Mouse (Mus musculus): ENCODE results near the gene Pcolce. TPM values are rescaled to one million over a fixed set of nuclear protein-coding genes. Genes with fewer than 3 reads are reported as not detected.
A peak's percentile ranks its signal among the peaks of the same experiment; 100 is the strongest.

Gene Pcolce
- polyA plus RNA-seq, 1 experiment from 2014 or later, result 157 TPM

GRCm38 (mm10) chr5:137583670-137584169 is 29.9 kb downstream of the Pcolce start:
- peak overlapping the region; percentile 45 for H3K9ac ChIP-seq
- no peaks in the 10 kb centered on the region; the same call in 1 of the 2 replicates for H3K9me3 ChIP-seq
- H3K4me2 ChIP-seq (replicated peaks), result peak overlapping the region; percentile 59
- peak overlapping the region; percentile 41 for H3K4me3 ChIP-seq
- no peaks in the 10 kb centered on the region for H3K36me3 ChIP-seq
- no peak overlapping the region for H3K27ac ChIP-seq
- H3K4me1 ChIP-seq, result peaks cover 9% of the 10 kb centered on the region; the same call in 1 of the 2 replicates
- peak; percentile 35; the same call in 1 of the 2 replicates for ATAC-seq (ENCODE audit: low FRiP score, low read depth)
- 21% methylated on average over 27 of the region's 27 CpGs for WGBS
- H3K27me3 ChIP-seq, result peaks cover 33% of the 10 kb centered on the region

GRCm38 (mm10) chr5:137582702-137583101 is 30.9 kb downstream of the Pcolce start:
- no peak overlapping the region for H3K27ac ChIP-seq
- 29% methylated on average over 8 of the region's 8 CpGs for WGBS
- H3K4me1 ChIP-seq, result peaks cover 9% of the 10 kb centered on the region; the same call in 1 of the 2 replicates
- H3K4me2 ChIP-seq (replicated peaks), result peak overlapping the region; percentile 59; the same call in 1 of the 2 replicates
- ATAC-seq (ENCODE audit: low FRiP score, low read depth), result no peak
- H3K9ac ChIP-seq, result no peak overlapping the region
- peaks cover 33% of the 10 kb centered on the region for H3K27me3 ChIP-seq
- H3K9me3 ChIP-seq, result no peaks in the 10 kb centered on the region; the same call in 1 of the 2 replicates
- H3K4me3 ChIP-seq, result no peak overlapping the region
- no peaks in the 10 kb centered on the region for H3K36me3 ChIP-seq

GRCm38 (mm10) chr5:137580246-137580645 is 33.3 kb downstream of the Pcolce start:
- no peak overlapping the region for H3K4me3 ChIP-seq
- H3K27me3 ChIP-seq, result peaks cover 33% of the 10 kb centered on the region
- H3K36me3 ChIP-seq, result no peaks in the 10 kb centered on the region
- 78% methylated on average over 6 of the region's 6 CpGs for WGBS
- H3K27ac ChIP-seq, result no peak overlapping the region
- ATAC-seq (ENCODE audit: low FRiP score, low read depth), result no peak
- H3K9me3 ChIP-seq, result no peaks in the 10 kb centered on the region
- peaks cover 9% of the 10 kb centered on the region; the same call in 1 of the 2 replicates for H3K4me1 ChIP-seq
- H3K4me2 ChIP-seq (replicated peaks), result no peak overlapping the region
- H3K9ac ChIP-seq, result no peak overlapping the region

- H3K9me3 ChIP-seq, result no peaks in the 10 kb centered on the region
- 6% methylated on average over 27 of the region's 27 CpGs for WGBS
- H3K9ac ChIP-seq, result peak overlapping the region; percentile 51; the same call in 1 of the 2 replicates
- no peak; the same call in 1 of the 2 replicates for ATAC-seq (ENCODE audit: low FRiP score, low read depth)
- peaks cover 22% of the 10 kb centered on the region for H3K27me3 ChIP-seq
- peak overlapping the region; percentile 58 for H3K4me2 ChIP-seq (replicated peaks)
- H3K4me3 ChIP-seq, result peak overlapping the region; percentile 29
- H3K27ac ChIP-seq, result no peak overlapping the region
- H3K36me3 ChIP-seq, result no peaks in the 10 kb centered on the region
- no peaks in the 10 kb centered on the region for H3K4me1 ChIP-seq
These were observed 39.1 kb downstream of the Pcolce start for GRCm38 (mm10) chr5:137574470-137574901.

- H3K9me3 ChIP-seq, result no peaks in the 10 kb centered on the region
- H3K4me3 ChIP-seq, result no peak overlapping the region
- no peak for ATAC-seq (ENCODE audit: low FRiP score, low read depth)
- no peaks in the 10 kb centered on the region for H3K4me1 ChIP-seq
- no peak overlapping the region for H3K4me2 ChIP-seq (replicated peaks)
- WGBS, result 82% methylated on average over 17 of the region's 17 CpGs
- H3K27me3 ChIP-seq, result peaks cover 22% of the 10 kb centered on the region
- no peak overlapping the region for H3K9ac ChIP-seq
- H3K36me3 ChIP-seq, result no peaks in the 10 kb centered on the region
- no peak overlapping the region for H3K27ac ChIP-seq
These were observed 42.6 kb downstream of the Pcolce start for GRCm38 (mm10) chr5:137570691-137571586.

- H3K27ac ChIP-seq, result no peak overlapping the region
- H3K27me3 ChIP-seq, result peaks cover 21% of the 10 kb centered on the region
- WGBS, result 55% methylated on average over 7 of the region's 7 CpGs
- H3K9me3 ChIP-seq, result no peaks in the 10 kb centered on the region
- no peaks in the 10 kb centered on the region for H3K36me3 ChIP-seq
- no peak for ATAC-seq (ENCODE audit: low FRiP score, low read depth)
- H3K9ac ChIP-seq, result no peak overlapping the region
- no peak overlapping the region for H3K4me3 ChIP-seq
- 0 out of 2 replicates have a peak overlapping the region, but pooled peaks have one; percentile 11 for H3K4me2 ChIP-seq (replicated peaks)
- H3K4me1 ChIP-seq, result no peaks in the 10 kb centered on the region
These were observed 43.4 kb downstream of the Pcolce start for GRCm38 (mm10) chr5:137570181-137570580.

- ATAC-seq (ENCODE audit: low FRiP score, low read depth), result peak; percentile 11; the same call in 1 of the 2 replicates
- no peaks in the 10 kb centered on the region for H3K36me3 ChIP-seq
- no peak within 1 kb of the TSS for H3K9ac ChIP-seq
- no peak within 1 kb of the TSS for H3K4me3 ChIP-seq
- H3K4me2 ChIP-seq (replicated peaks), result 0 out of 2 replicates have a peak within 1 kb of the TSS, but pooled peaks have one; percentile 11
- H3K27ac ChIP-seq, result no peak within 1 kb of the TSS
- no peaks in the 10 kb centered on the region for H3K4me1 ChIP-seq
- WGBS, result 31% methylated on average over 9 of the region's 9 CpGs
- H3K27me3 ChIP-seq, result peaks cover 16% of the 10 kb centered on the region
- no peaks in the 10 kb centered on the region for H3K9me3 ChIP-seq
These were observed 43.9 kb downstream of the Pcolce start, which contains the start of gene Tfr2 for GRCm38 (mm10) chr5:137569665-137570064. Tfr2 (plus strand) TSS chr5:137569840.

GRCm38 (mm10) chr5:137569031-137569430 is 44.6 kb downstream of the Pcolce start:
- H3K9ac ChIP-seq, result no peak overlapping the region
- H3K4me3 ChIP-seq, result no peak overlapping the region
- H3K27me3 ChIP-seq, result peaks cover 10% of the 10 kb centered on the region
- H3K36me3 ChIP-seq, result no peaks in the 10 kb centered on the region
- H3K9me3 ChIP-seq, result no peaks in the 10 kb centered on the region
- no peak for ATAC-seq (ENCODE audit: low FRiP score, low read depth)
- no peak overlapping the region for H3K27ac ChIP-seq
- H3K4me2 ChIP-seq (replicated peaks), result no peak overlapping the region
- no peaks in the 10 kb centered on the region for H3K4me1 ChIP-seq
- WGBS, result 65% methylated on average over 12 of the region's 12 CpGs

GRCm38 (mm10) chr5:137568223-137568798 is 45.3 kb downstream of the Pcolce start:
- 85% methylated on average over 8 of the region's 8 CpGs for WGBS
- H3K4me2 ChIP-seq (replicated peaks), result no peak overlapping the region
- no peak for ATAC-seq (ENCODE audit: low FRiP score, low read depth)
- no peaks in the 10 kb centered on the region for H3K4me1 ChIP-seq
- no peaks in the 10 kb centered on the region for H3K36me3 ChIP-seq
- no peaks in the 10 kb centered on the region for H3K9me3 ChIP-seq
- no peak overlapping the region for H3K9ac ChIP-seq
- H3K27me3 ChIP-seq, result peaks cover 3% of the 10 kb centered on the region; the same call in 1 of the 2 replicates
- no peak overlapping the region for H3K4me3 ChIP-seq
- no peak overlapping the region for H3K27ac ChIP-seq

- 89% methylated on average over 5 of the region's 5 CpGs for WGBS
- H3K36me3 ChIP-seq, result no peaks in the 10 kb centered on the region
- H3K9me3 ChIP-seq, result no peaks in the 10 kb centered on the region
These were observed 47.2 kb downstream of the Pcolce start for GRCm38 (mm10) chr5:137566416-137566815.

GRCm38 (mm10) chr5:137565744-137566143 is 47.8 kb downstream of the Pcolce start:
- Histone ChIP-seq H3K9ac (no peak overlapping the region), H3K27ac (no peak overlapping the region), H3K9me3 (no peaks in the 10 kb centered on the region), H3K27me3 (no peaks in the 10 kb centered on the region), H3K4me2 (replicated peaks) (no peak overlapping the region), H3K4me3 (no peak overlapping the region), H3K36me3 (no peaks in the 10 kb centered on the region), H3K4me1 (no peaks in the 10 kb centered on the region)
- no peak for ATAC-seq (ENCODE audit: low FRiP score, low read depth)
- 65% methylated on average over 6 of the region's 6 CpGs for WGBS

More at GRCm38 (mm10) chr5:137566416-137566815, 47.2 kb downstream of the Pcolce start:
- no peak overlapping the region for H3K9ac ChIP-seq
- no peak overlapping the region for H3K27ac ChIP-seq
- H3K4me1 ChIP-seq, result no peaks in the 10 kb centered on the region
- ATAC-seq (ENCODE audit: low FRiP score, low read depth), result no peak
- no peak overlapping the region for H3K4me2 ChIP-seq (replicated peaks)
- H3K27me3 ChIP-seq, result no peaks in the 10 kb centered on the region
- H3K4me3 ChIP-seq, result no peak overlapping the region

- Histone ChIP-seq H3K36me3 (no peaks in the 10 kb centered on the region), H3K4me3 (no peak overlapping the region), H3K4me2 (replicated peaks) (no peak overlapping the region), H3K4me1 (no peaks in the 10 kb centered on the region), H3K9me3 (no peaks in the 10 kb centered on the region), H3K9ac (no peak overlapping the region), H3K27me3 (no peaks in the 10 kb centered on the region), H3K27ac (no peak overlapping the region)
- ATAC-seq (ENCODE audit: low FRiP score, low read depth), result no peak
- 72% methylated on average over 10 of the region's 10 CpGs for WGBS
These were observed 50.6 kb downstream of the Pcolce start for GRCm38 (mm10) chr5:137562965-137563364.
